Mouse (Mus musculus): ENCODE measurements around the gene Sh3glb1. TPM values are rescaled to one million over a fixed set of nuclear protein-coding genes. Genes with fewer than 3 reads are reported as not detected.
"Not testable (repeated sequence)": the region's sequence is repeated elsewhere in the genome, so short reads cannot be mapped to it uniquely, and the experiment has no call there.

The Sh3glb1 gene
- total and polyA plus RNA-seq, 3 experiments, result 52.0 to 189 (median 112) TPM

GRCm38 (mm10) chr3:144760592-144761309 is 40.6 kb upstream of the Sh3glb1 start, which contains the start of gene Clca3a1:
Gene Clca3a1 (minus strand): TSS chr3:144760977.
- in situ Hi-C loops (cut with MboI; ENCODE audit: low pct_ligation_motif_present, low pct_unique_long_range_greater_than_20kb, low sequenced_read_pairs), result no loop called here
- Histone ChIP-seq H3K9me3 (replicated peaks; ENCODE audit: low read length) (no peaks in the 10 kb centered on the region), H3K36me3 (replicated peaks in 1 of 2; ENCODE audit: control insufficient read depth in 1 of 2, insufficient read depth in 1 of 2, low read length in 1 of 2) (no peaks in the 10 kb centered on the region), H3K4me1 (ENCODE audit: control insufficient read depth in 1 of 2, insufficient read depth in 2 of 2) (no peaks in the 10 kb centered on the region), H3K27me3 (replicated peaks) (no peaks in the 10 kb centered on the region), H3K9ac (ENCODE audit: insufficient read depth, low read depth) (no peak within 1 kb of the TSS), H3K79me2 (replicated peaks; ENCODE audit: control insufficient read depth, extremely low read depth, insufficient read depth, poor library complexity, severe bottlenecking) (no peaks in the 10 kb centered on the region), H3K4me3 (replicated peaks in 1 of 3; ENCODE audit: low read depth in 2 of 3, low read length in 2 of 3, poor library complexity in 1 of 3) (no peak within 1 kb of the TSS), H3K27ac (ENCODE audit: insufficient read depth, low read depth) (no peak within 1 kb of the TSS), H3K4me2 (ENCODE audit: insufficient read depth, low read depth, poor library complexity, severe bottlenecking) (no peak within 1 kb of the TSS)
- TF ChIP-seq RAD21 (IDR thresholded peaks at IDR 0.05; ENCODE audit: low read depth, low read length) (no peak), HCFC1 (IDR thresholded peaks at IDR 0.05; ENCODE audit: low read depth, low read length) (no peak), ETS1 (conservative IDR thresholded peaks at IDR 0.05; ENCODE audit: low read depth, low read length) (no peak), SIN3A (IDR thresholded peaks at IDR 0.05; ENCODE audit: low read length) (no peak), CHD2 (IDR thresholded peaks at IDR 0.05; ENCODE audit: low read length) (no peak), NRF1 (IDR thresholded peaks at IDR 0.05; ENCODE audit: low read depth, low read length) (no peak), ZC3H11A (IDR thresholded peaks at IDR 0.05; ENCODE audit: low read depth, low read length) (no peak), KAT2A (IDR thresholded peaks at IDR 0.05; ENCODE audit: insufficient replicate concordance, low read length) (no peak), MAX (IDR thresholded peaks at IDR 0.05; ENCODE audit: low read length) (no peak), CTCF (conservative IDR thresholded peaks at IDR 0.05 in 1 of 2, IDR thresholded peaks at IDR 0.05 in 1 of 2; ENCODE audit: low read depth in 2 of 2, low read length in 2 of 2) (no peak), EP300 (IDR thresholded peaks at IDR 0.05; ENCODE audit: low read length) (no peak), TCF12 (IDR thresholded peaks at IDR 0.05; ENCODE audit: low read depth, low read length) (no peak)
- dilution Hi-C loops (cut with MboI; ENCODE audit: extremely low pct_ligation_motif_present, extremely low pct_unique_long_range_greater_than_20kb, low sequenced_read_pairs), result no loop called here
- DNase-seq (ENCODE audit: extremely low read depth), result no peak

GRCm38 (mm10) chr3:144759719-144760118 is 39.6 kb upstream of the Sh3glb1 start:
- Histone ChIP-seq H3K4me2 (ENCODE audit: insufficient read depth, low read depth, poor library complexity, severe bottlenecking) (no peak overlapping the region), H3K79me2 (replicated peaks; ENCODE audit: control insufficient read depth, extremely low read depth, insufficient read depth, poor library complexity, severe bottlenecking) (no peaks in the 10 kb centered on the region), H3K9me3 (replicated peaks; ENCODE audit: low read length) (no peaks in the 10 kb centered on the region), H3K36me3 (replicated peaks in 1 of 2; ENCODE audit: control insufficient read depth in 1 of 2, insufficient read depth in 1 of 2, low read length in 1 of 2) (no peaks in the 10 kb centered on the region), H3K27ac (ENCODE audit: insufficient read depth, low read depth) (no peak overlapping the region), H3K4me3 (replicated peaks in 1 of 3; ENCODE audit: low read depth in 2 of 3, low read length in 2 of 3, poor library complexity in 1 of 3) (no peak overlapping the region), H3K9ac (ENCODE audit: insufficient read depth, low read depth) (no peak overlapping the region), H3K27me3 (replicated peaks) (no peaks in the 10 kb centered on the region), H3K4me1 (ENCODE audit: control insufficient read depth in 1 of 2, insufficient read depth in 2 of 2) (no peaks in the 10 kb centered on the region)
- no peak for DNase-seq (ENCODE audit: extremely low read depth)
- TF ChIP-seq E2F4 (IDR thresholded peaks at IDR 0.05; ENCODE audit: insufficient replicate concordance, low read depth, low read length) (no peak), RCOR1 (conservative IDR thresholded peaks at IDR 0.05; ENCODE audit: low read depth, low read length) (no peak)
- in situ Hi-C loops (cut with MboI; ENCODE audit: low pct_ligation_motif_present, low pct_unique_long_range_greater_than_20kb, low sequenced_read_pairs), result no loop called here
- dilution Hi-C loops (cut with MboI; ENCODE audit: extremely low pct_ligation_motif_present, extremely low pct_unique_long_range_greater_than_20kb, low sequenced_read_pairs), result no loop called here

- H3K27me3 ChIP-seq (replicated peaks); H3K4me3 ChIP-seq (replicated peaks in 1 of 3; ENCODE audit: low read depth in 2 of 3, low read length in 2 of 3, poor library complexity in 1 of 3); H3K4me2 ChIP-seq (ENCODE audit: insufficient read depth, low read depth, poor library complexity, severe bottlenecking); dilution Hi-C loops (cut with MboI; ENCODE audit: extremely low pct_ligation_motif_present, extremely low pct_unique_long_range_greater_than_20kb, low sequenced_read_pairs); H3K79me2 ChIP-seq (replicated peaks; ENCODE audit: control insufficient read depth, extremely low read depth, insufficient read depth, poor library complexity, severe bottlenecking); in situ Hi-C loops (cut with MboI; ENCODE audit: low pct_ligation_motif_present, low pct_unique_long_range_greater_than_20kb, low sequenced_read_pairs); H3K27ac ChIP-seq (ENCODE audit: insufficient read depth, low read depth); H3K36me3 ChIP-seq (replicated peaks in 1 of 2; ENCODE audit: control insufficient read depth in 1 of 2, insufficient read depth in 1 of 2, low read length in 1 of 2); DNase-seq (ENCODE audit: extremely low read depth); H3K4me1 ChIP-seq (ENCODE audit: control insufficient read depth in 1 of 2, insufficient read depth in 2 of 2); H3K9me3 ChIP-seq (replicated peaks; ENCODE audit: low read length); H3K9ac ChIP-seq (ENCODE audit: insufficient read depth, low read depth): not testable (repeated sequence)
Observed at GRCm38 (mm10) chr3:144756103-144756502, 36.0 kb upstream of the Sh3glb1 start.

Measured in CH12.LX (cell line).